Mouse (Mus musculus): ENCODE results near the gene Cd24a. TPM values are rescaled to one million over a fixed set of nuclear protein-coding genes. Genes with fewer than 3 reads are reported as not detected.

Gene Cd24a
- 80.4 and 81.2 TPM in 2 replicates for polyA plus RNA-seq (2014; fragmentation: Nextera tagmentation; extraction: Ambion mirVana)

DNA sequence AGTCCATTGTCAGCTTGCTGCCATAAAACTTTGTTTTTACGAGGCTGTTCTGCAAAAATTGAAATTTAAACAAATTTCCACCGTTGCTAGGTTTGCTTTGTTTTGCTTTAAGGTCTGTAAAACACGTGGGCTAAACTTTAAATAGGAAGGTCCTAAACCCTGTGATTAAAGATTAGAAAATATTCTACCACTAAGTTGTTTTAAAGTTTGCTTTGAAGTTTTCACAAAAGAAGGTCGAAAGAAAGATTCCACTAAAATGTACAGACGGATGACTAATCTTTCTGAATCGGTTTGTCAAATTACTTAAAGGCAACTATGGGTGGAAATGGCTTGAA is at the start of gene Cd24a:
Gene Cd24a (plus strand): TSS at position 288 of the 335 bp plus-strand sequence.
- H3K36me3 ChIP-seq (ENCODE audit: control insufficient read depth, insufficient read depth, low read length) = 0 out of 2 replicates have a peak, but pooled peaks cover 5% of the 10 kb centered on the region
- no peaks in the 10 kb centered on the region for H3K27me3 ChIP-seq (ENCODE audit: control insufficient read depth, insufficient read depth, low read length)
- H3K4me2 ChIP-seq (ENCODE audit: low read length) = peak within 1 kb of the TSS; percentile 97
- H3K27ac ChIP-seq (replicated peaks in 1 of 2; ENCODE audit: control insufficient read depth in 1 of 2, insufficient read depth in 1 of 2, low read depth in 2 of 2, low read length in 2 of 2) = peak within 1 kb of the TSS; percentile 86 to 89
- ATAC-seq (ENCODE audit: insufficient number of reproducible peaks, insufficient read depth, low FRiP score, low read depth) = no peak
- H3K4me3 ChIP-seq (ENCODE audit: control insufficient read depth in 1 of 2, insufficient read depth in 1 of 2, low read depth in 1 of 2, low read length in 2 of 2) = peak within 1 kb of the TSS; percentile 67 to 71
- no peaks in the 10 kb centered on the region for H3K9me3 ChIP-seq (ENCODE audit: control insufficient read depth, low read length)
- WGBS = 2% methylated on average over 6 of the region's 6 CpGs
- H3K9ac ChIP-seq (ENCODE audit: low read length) = peak within 1 kb of the TSS; percentile 76
- peaks cover 2 to 6% of the 10 kb centered on the region in 2 experiments; a peak in 1 of 4 replicates for H3K4me1 ChIP-seq (ENCODE audit: control insufficient read depth in 2 of 2, insufficient read depth in 2 of 2, low read length in 2 of 2)

GRCm38 (mm10) chr10:43534382-43534781 is 43.7 kb upstream of the Cd24a start:
- 33% methylated on average over 1 of the region's 1 CpGs for WGBS
- H3K4me3 ChIP-seq (ENCODE audit: control insufficient read depth in 1 of 2, insufficient read depth in 1 of 2, low read depth in 1 of 2, low read length in 2 of 2) = no peak overlapping the region
- peaks cover 64% of the 10 kb centered on the region for H3K36me3 ChIP-seq (ENCODE audit: control insufficient read depth, insufficient read depth, low read length)
- no peak overlapping the region for H3K4me2 ChIP-seq (ENCODE audit: low read length)
- no peak for ATAC-seq (ENCODE audit: insufficient number of reproducible peaks, insufficient read depth, low FRiP score, low read depth)
- H3K9ac ChIP-seq (ENCODE audit: low read length) = no peak overlapping the region
- H3K4me1 ChIP-seq (ENCODE audit: control insufficient read depth in 2 of 2, insufficient read depth in 2 of 2, low read length in 2 of 2) = peaks cover 0 to 4% of the 10 kb centered on the region in 2 experiments; a peak in 2 of 4 replicates
- no peaks in the 10 kb centered on the region for H3K9me3 ChIP-seq (ENCODE audit: control insufficient read depth, low read length)
- no peak overlapping the region for H3K27ac ChIP-seq (replicated peaks in 1 of 2; ENCODE audit: control insufficient read depth in 1 of 2, insufficient read depth in 1 of 2, low read depth in 2 of 2, low read length in 2 of 2)
- no peaks in the 10 kb centered on the region for H3K27me3 ChIP-seq (ENCODE audit: control insufficient read depth, insufficient read depth, low read length)

DNA sequence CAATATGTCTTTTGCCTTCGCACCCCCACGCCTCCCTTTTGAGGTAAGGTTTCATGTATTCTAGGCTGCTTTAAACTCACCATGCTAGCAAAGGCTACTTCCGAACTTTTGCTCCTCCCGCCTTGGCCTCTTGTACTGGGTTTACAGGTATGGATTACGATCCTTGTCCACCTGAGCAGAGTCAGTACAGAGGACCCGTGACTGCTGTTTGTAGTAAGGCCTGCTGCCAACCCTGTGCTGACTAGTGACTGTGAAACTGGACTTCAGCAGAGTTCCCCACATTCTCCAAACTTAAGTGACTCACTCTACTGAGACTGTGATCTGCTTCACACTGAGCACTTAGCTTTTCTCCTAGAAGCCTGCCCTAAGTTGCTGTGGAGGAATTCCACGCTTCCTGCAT is 40.4 kb upstream of the Cd24a start:
- Histone ChIP-seq H3K27ac (replicated peaks in 1 of 2; ENCODE audit: control insufficient read depth in 1 of 2, insufficient read depth in 1 of 2, low read depth in 2 of 2, low read length in 2 of 2) (no peak overlapping the region; a peak in 1 of 4 replicates), H3K4me3 (ENCODE audit: control insufficient read depth in 1 of 2, insufficient read depth in 1 of 2, low read depth in 1 of 2, low read length in 2 of 2) (no peak overlapping the region), H3K27me3 (ENCODE audit: control insufficient read depth, insufficient read depth, low read length) (no peaks in the 10 kb centered on the region), H3K4me1 (ENCODE audit: control insufficient read depth in 2 of 2, insufficient read depth in 2 of 2, low read length in 2 of 2) (peaks cover 2 to 9% of the 10 kb centered on the region in 2 experiments; a peak in 2 of 4 replicates), H3K9me3 (ENCODE audit: control insufficient read depth, low read length) (no peaks in the 10 kb centered on the region), H3K4me2 (ENCODE audit: low read length) (no peak overlapping the region), H3K9ac (ENCODE audit: low read length) (no peak overlapping the region; the same call in 1 of the 2 replicates), H3K36me3 (ENCODE audit: control insufficient read depth, insufficient read depth, low read length) (peaks cover 32% of the 10 kb centered on the region)
- no peak for ATAC-seq (ENCODE audit: insufficient number of reproducible peaks, insufficient read depth, low FRiP score, low read depth)
- 87% methylated on average over 7 of the region's 7 CpGs for WGBS

DNA sequence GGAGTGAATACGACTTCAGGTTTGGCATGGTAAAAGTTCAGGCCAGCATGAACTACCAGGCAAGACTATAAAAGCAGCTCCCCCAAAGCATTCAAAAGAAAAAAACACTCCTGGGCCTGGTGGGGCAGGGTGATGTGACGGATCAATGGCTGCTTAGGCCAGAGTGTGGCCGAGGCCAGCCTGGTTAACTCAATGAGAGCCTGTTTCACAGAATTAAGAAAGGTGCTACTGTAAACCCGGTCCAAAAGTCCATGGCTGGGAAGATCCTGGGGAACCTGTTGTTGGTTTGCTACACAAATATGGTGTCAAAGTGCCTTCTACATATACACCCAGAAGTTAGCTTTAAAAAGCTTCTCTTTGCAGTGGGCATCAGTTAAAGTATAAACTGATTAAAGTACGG is 39.3 kb upstream of the Cd24a start:
- H3K27ac ChIP-seq (replicated peaks in 1 of 2; ENCODE audit: control insufficient read depth in 1 of 2, insufficient read depth in 1 of 2, low read depth in 2 of 2, low read length in 2 of 2) = no peak overlapping the region
- no peak overlapping the region for H3K4me3 ChIP-seq (ENCODE audit: control insufficient read depth in 1 of 2, insufficient read depth in 1 of 2, low read depth in 1 of 2, low read length in 2 of 2)
- H3K27me3 ChIP-seq (ENCODE audit: control insufficient read depth, insufficient read depth, low read length) = no peaks in the 10 kb centered on the region
- 0 out of 2 replicates have a peak overlapping the region, but pooled peaks have one; percentile 76 for H3K4me2 ChIP-seq (ENCODE audit: low read length)
- H3K36me3 ChIP-seq (ENCODE audit: control insufficient read depth, insufficient read depth, low read length) = peaks cover 23% of the 10 kb centered on the region
- peaks cover 2 to 9% of the 10 kb centered on the region in 2 experiments; a peak in 2 of 4 replicates for H3K4me1 ChIP-seq (ENCODE audit: control insufficient read depth in 2 of 2, insufficient read depth in 2 of 2, low read length in 2 of 2)
- H3K9me3 ChIP-seq (ENCODE audit: control insufficient read depth, low read length) = no peaks in the 10 kb centered on the region
- ATAC-seq (ENCODE audit: insufficient number of reproducible peaks, insufficient read depth, low FRiP score, low read depth) = no peak
- 84% methylated on average over 5 of the region's 5 CpGs for WGBS
- H3K9ac ChIP-seq (ENCODE audit: low read length) = peak overlapping the region; percentile 25; the same call in 1 of the 2 replicates

DNA sequence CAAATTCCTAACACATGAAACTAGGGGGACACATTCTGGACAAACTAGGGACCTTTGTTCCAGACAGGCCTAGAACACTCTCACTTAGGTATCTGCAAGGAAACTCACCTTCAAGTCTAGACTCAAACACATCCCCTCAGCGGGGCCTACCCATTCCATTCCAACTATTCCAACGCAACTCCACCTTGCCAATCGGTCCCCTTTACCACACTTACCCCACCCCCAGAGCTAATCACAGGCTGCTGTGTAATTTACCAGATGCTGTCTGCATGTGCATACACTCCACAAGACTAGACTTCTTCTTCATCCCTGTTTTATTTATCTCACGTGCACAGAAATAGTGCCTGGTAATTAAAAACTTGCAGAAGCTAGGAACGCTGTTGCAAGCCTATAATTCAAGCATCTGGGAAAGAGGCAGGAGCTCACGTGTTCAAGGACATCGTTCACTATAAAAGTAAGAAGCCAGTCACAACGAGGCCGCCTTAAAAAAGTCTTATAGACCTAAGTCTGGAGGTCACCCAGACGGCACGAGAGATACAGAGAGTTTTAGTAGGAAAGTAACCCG is 38.3 kb upstream of the Cd24a start:
- Histone ChIP-seq H3K36me3 (ENCODE audit: control insufficient read depth, insufficient read depth, low read length) (peaks cover 18% of the 10 kb centered on the region), H3K4me1 (ENCODE audit: control insufficient read depth in 2 of 2, insufficient read depth in 2 of 2, low read length in 2 of 2) (peaks cover 2 to 9% of the 10 kb centered on the region in 2 experiments; a peak in 2 of 4 replicates), H3K27me3 (ENCODE audit: control insufficient read depth, insufficient read depth, low read length) (no peaks in the 10 kb centered on the region), H3K9ac (ENCODE audit: low read length) (peak overlapping the region; percentile 95), H3K9me3 (ENCODE audit: control insufficient read depth, low read length) (no peaks in the 10 kb centered on the region), H3K4me2 (ENCODE audit: low read length) (peak overlapping the region; percentile 76), H3K27ac (replicated peaks in 1 of 2; ENCODE audit: control insufficient read depth in 1 of 2, insufficient read depth in 1 of 2, low read depth in 2 of 2, low read length in 2 of 2) (peak overlapping the region; percentile 76 to 92), H3K4me3 (ENCODE audit: control insufficient read depth in 1 of 2, insufficient read depth in 1 of 2, low read depth in 1 of 2, low read length in 2 of 2) (peak overlapping the region; percentile 77 to 86)
- ATAC-seq (ENCODE audit: insufficient number of reproducible peaks, insufficient read depth, low FRiP score, low read depth) = no peak
- WGBS = 5% methylated on average over 12 of the region's 12 CpGs

DNA sequence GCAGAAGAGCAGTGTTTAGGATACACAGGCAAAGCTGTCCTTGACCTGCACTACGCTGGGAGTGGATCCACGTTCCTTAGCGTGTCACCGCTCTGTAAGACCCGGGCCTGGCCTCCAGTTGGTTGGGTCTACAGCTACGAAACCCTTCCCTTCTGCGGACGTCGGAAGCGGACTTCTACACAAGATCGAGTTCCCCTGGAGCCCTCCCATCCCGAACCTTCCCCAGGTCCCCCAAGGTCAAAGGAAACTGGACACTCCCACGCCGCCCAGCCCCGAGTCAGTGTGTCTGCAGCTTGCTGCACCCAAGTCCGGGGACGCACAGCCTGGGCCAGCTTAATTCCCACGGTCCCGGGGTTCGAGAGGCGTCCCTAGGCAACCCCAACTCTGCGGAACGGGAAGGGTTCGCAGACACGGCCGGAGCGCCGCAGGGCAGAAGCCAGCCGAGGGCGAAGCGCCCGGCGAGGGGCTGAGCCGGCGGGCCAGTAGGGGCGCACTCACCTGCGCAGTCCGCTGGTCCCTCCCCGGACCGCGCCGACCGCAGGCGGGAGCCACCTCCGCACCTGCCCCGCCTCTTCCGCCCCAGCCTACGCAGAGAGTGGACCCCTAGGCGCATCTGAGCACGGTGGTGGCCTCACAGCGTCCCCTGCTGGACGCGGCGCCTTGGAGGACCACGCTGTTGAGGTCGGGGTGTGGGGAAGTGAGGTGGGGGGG is 37.5 kb upstream of the Cd24a start, which contains the start of gene 1700021F05Rik:
Gene 1700021F05Rik (minus strand): TSS at position 553 of the 711 bp plus-strand sequence.
- peak within 1 kb of the TSS; percentile 76 to 92 for H3K27ac ChIP-seq (replicated peaks in 1 of 2; ENCODE audit: control insufficient read depth in 1 of 2, insufficient read depth in 1 of 2, low read depth in 2 of 2, low read length in 2 of 2)
- under 1% methylated on average over 35 of the region's 56 CpGs for WGBS
- H3K4me2 ChIP-seq (ENCODE audit: low read length) = peak within 1 kb of the TSS; percentile 76
- H3K36me3 ChIP-seq (ENCODE audit: control insufficient read depth, insufficient read depth, low read length) = peaks cover 14% of the 10 kb centered on the region
- no peaks in the 10 kb centered on the region for H3K9me3 ChIP-seq (ENCODE audit: control insufficient read depth, low read length)
- H3K4me1 ChIP-seq (ENCODE audit: control insufficient read depth in 2 of 2, insufficient read depth in 2 of 2, low read length in 2 of 2) = peaks cover 2 to 9% of the 10 kb centered on the region in 2 experiments; a peak in 2 of 4 replicates
- H3K4me3 ChIP-seq (ENCODE audit: control insufficient read depth in 1 of 2, insufficient read depth in 1 of 2, low read depth in 1 of 2, low read length in 2 of 2) = peak within 1 kb of the TSS; percentile 77 to 86
- H3K27me3 ChIP-seq (ENCODE audit: control insufficient read depth, insufficient read depth, low read length) = no peaks in the 10 kb centered on the region
- peak within 1 kb of the TSS; percentile 95 for H3K9ac ChIP-seq (ENCODE audit: low read length)
- peak; percentile 97 for ATAC-seq (ENCODE audit: insufficient number of reproducible peaks, insufficient read depth, low FRiP score, low read depth)

DNA sequence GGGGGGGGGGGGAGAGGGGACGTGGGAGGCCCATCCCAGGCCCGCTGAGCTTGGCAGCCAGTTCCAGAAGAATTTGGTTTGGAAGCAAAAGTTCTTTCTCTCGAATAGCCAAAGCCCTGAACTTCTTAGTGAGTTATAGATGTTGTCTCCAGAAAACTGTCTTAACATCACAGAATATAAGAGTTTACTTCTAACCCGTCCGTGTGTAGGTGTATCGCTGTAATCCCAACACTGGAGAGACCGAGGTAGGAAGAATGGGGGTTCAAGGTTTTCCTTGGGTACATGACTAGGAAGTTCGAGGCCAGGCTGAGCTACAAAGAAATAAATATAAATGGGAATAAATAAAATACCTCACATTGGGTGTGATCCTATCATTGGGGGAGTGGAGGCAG is 36.9 kb upstream of the Cd24a start:
- Histone ChIP-seq H3K9ac (ENCODE audit: low read length) (peak overlapping the region; percentile 95; the same call in 1 of the 2 replicates), H3K4me2 (ENCODE audit: low read length) (peak overlapping the region; percentile 46), H3K9me3 (ENCODE audit: control insufficient read depth, low read length) (no peaks in the 10 kb centered on the region), H3K4me3 (ENCODE audit: control insufficient read depth in 1 of 2, insufficient read depth in 1 of 2, low read depth in 1 of 2, low read length in 2 of 2) (peak overlapping the region in 1 of 2 experiments; percentile 86; a peak in 1 of 4 replicates), H3K4me1 (ENCODE audit: control insufficient read depth in 2 of 2, insufficient read depth in 2 of 2, low read length in 2 of 2) (peaks cover 2 to 9% of the 10 kb centered on the region in 2 experiments; a peak in 2 of 4 replicates), H3K27ac (replicated peaks in 1 of 2; ENCODE audit: control insufficient read depth in 1 of 2, insufficient read depth in 1 of 2, low read depth in 2 of 2, low read length in 2 of 2) (0 out of 4 replicates have a peak overlapping the region, but pooled peaks of 1 of the 2 experiments have one; percentile 21), H3K36me3 (ENCODE audit: control insufficient read depth, insufficient read depth, low read length) (peaks cover 9% of the 10 kb centered on the region), H3K27me3 (ENCODE audit: control insufficient read depth, insufficient read depth, low read length) (no peaks in the 10 kb centered on the region)
- ATAC-seq (ENCODE audit: insufficient number of reproducible peaks, insufficient read depth, low FRiP score, low read depth) = no peak
- 46% methylated on average over 7 of the region's 8 CpGs for WGBS

Measured in heart, embryonic 14.5 days (tissue).